In the genomic region with DNA sequence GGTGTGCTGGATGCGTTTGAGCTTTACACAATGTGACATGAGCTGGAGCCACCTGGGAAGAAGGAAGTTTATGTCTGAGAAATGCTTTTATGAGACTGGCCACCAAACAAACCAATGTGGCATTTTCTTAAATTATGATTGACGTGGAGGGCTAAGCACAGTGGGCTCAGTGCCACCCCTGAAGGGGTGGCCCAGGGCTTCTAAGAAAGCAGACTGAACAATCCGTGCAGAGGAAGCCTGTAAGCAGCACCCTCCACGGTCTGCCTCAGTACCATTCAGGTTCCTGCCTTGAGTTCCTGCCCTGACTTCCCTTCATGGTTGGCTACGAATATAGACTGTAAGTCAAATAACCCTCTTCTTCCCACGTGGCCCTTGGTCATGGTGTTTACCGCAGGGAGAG, we compare ENCODE assay signal across 22 mouse cellular contexts. TPM values are rescaled to one million over a fixed set of nuclear protein-coding genes. Genes with fewer than 3 reads are reported as not detected.
DNase-seq lines count a peak whose midpoint lies in the region; ATAC-seq lines count a peak whose summit lies in the region.
"Had no signal": no experiment of that assay in that cellular context is flagged by ENCODE, and none has a peak within 500 bp of the region (broad histone marks: within the 10 kb centered on the region; RNA-seq: fewer than 3 reads in every experiment).

No protein-coding gene starts in this region.

- peak overlapping the region; percentile 49 for H3K27ac ChIP-seq in neural tube, embryonic 11.5 days (ENCODE audit: low read depth, low read length)
- peak overlapping the region; percentile 88 for H3K27ac ChIP-seq in hindbrain, embryonic 13.5 days
- peak overlapping the region; percentile 88 for H3K27ac ChIP-seq in midbrain, embryonic 13.5 days
- peak overlapping the region; percentile 78 for H3K27ac ChIP-seq in neural tube, embryonic 15.5 days (replicated peaks)
- H3K27ac ChIP-seq: heart, embryonic 10.5 days; intestine, embryonic 15.5 days; kidney, embryonic 15.5 days; left cerebral cortex, adult 2 months; liver, embryonic 12.5 days had no signal

- 87% methylated on average over 7 of the region's 7 CpGs for WGBS in neural tube, embryonic 11.5 days
- 73% methylated on average over 7 of the region's 7 CpGs for WGBS in hindbrain, embryonic 13.5 days
- 74% methylated on average over 7 of the region's 7 CpGs for WGBS in midbrain, embryonic 13.5 days
- 73% methylated on average over 7 of the region's 7 CpGs for WGBS in neural tube, embryonic 15.5 days

- no peaks in the 10 kb centered on the region for H3K9me3 ChIP-seq in neural tube, embryonic 11.5 days (ENCODE audit: control insufficient read depth, low read length)
- no peaks in the 10 kb centered on the region for H3K9me3 ChIP-seq in hindbrain, embryonic 13.5 days
- H3K9me3 ChIP-seq in midbrain, embryonic 13.5 days = no peaks in the 10 kb centered on the region
- no peaks in the 10 kb centered on the region for H3K9me3 ChIP-seq in neural tube, embryonic 15.5 days (replicated peaks)
- H3K9me3 ChIP-seq: heart, embryonic 10.5 days; intestine, embryonic 15.5 days; kidney, embryonic 15.5 days; liver, embryonic 12.5 days had no signal

- peaks cover 5% of the 10 kb centered on the region for H3K36me3 ChIP-seq in neural tube, embryonic 11.5 days (ENCODE audit: control insufficient read depth, insufficient read depth, low read length)
- peaks cover 65% of the 10 kb centered on the region for H3K36me3 ChIP-seq in hindbrain, embryonic 13.5 days
- peaks cover 68% of the 10 kb centered on the region for H3K36me3 ChIP-seq in midbrain, embryonic 13.5 days
- peaks cover 45% of the 10 kb centered on the region for H3K36me3 ChIP-seq in neural tube, embryonic 15.5 days

- no peak for DNase-seq in neural tube, embryonic 11.5 days (ENCODE audit: low spot score)
- DNase-seq in neural tube, embryonic 10.5 days (ENCODE audit: extremely low spot score, low spot score) = no peak
- no peak for DNase-seq in heart, postnatal 4 days
- DNase-seq in spleen, postnatal 36 days (ENCODE audit: low spot score in 2 of 2) = no peak
- DNase-seq: adrenal gland, postnatal 36 days; B cell, adult 2 months; heart, postnatal 10 days; lung, embryonic 14.5 days; thymus, postnatal 14 days had no signal

- H3K27me3 ChIP-seq in neural tube, embryonic 11.5 days (ENCODE audit: control insufficient read depth, insufficient read depth, low read length) = no peaks in the 10 kb centered on the region
- no peaks in the 10 kb centered on the region for H3K27me3 ChIP-seq in hindbrain, embryonic 13.5 days
- H3K27me3 ChIP-seq in midbrain, embryonic 13.5 days = no peaks in the 10 kb centered on the region
- no peaks in the 10 kb centered on the region for H3K27me3 ChIP-seq in neural tube, embryonic 15.5 days (replicated peaks)
- H3K27me3 ChIP-seq: intestine, embryonic 15.5 days; kidney, embryonic 15.5 days; liver, embryonic 12.5 days; Patski had no signal

- ATAC-seq in neural tube, embryonic 11.5 days (ENCODE audit: insufficient read depth, low FRiP score, low TSS enrichment) = no peak
- peak; percentile 45 for ATAC-seq in hindbrain, embryonic 13.5 days (ENCODE audit: low FRiP score)
- ATAC-seq in midbrain, embryonic 13.5 days = peak; percentile 70
- peak; percentile 46 for ATAC-seq in neural tube, embryonic 15.5 days (ENCODE audit: low FRiP score)
- no peak for ATAC-seq in cerebellum, adult (ENCODE audit: insufficient number of reproducible peaks, low FRiP score, low TSS enrichment)
- ATAC-seq: activated CD4-positive, CD25-positive, alpha-beta regulatory T cell, adult 4 months; intestine, embryonic 15.5 days; liver, embryonic 12.5 days; Patski had no signal

- no peak overlapping the region for H3K4me3 ChIP-seq in neural tube, embryonic 11.5 days (ENCODE audit: low read depth, low read length)
- no peak overlapping the region for H3K4me3 ChIP-seq in hindbrain, embryonic 13.5 days
- H3K4me3 ChIP-seq in midbrain, embryonic 13.5 days (replicated peaks) = no peak overlapping the region
- no peak overlapping the region for H3K4me3 ChIP-seq in neural tube, embryonic 15.5 days (replicated peaks)
- H3K4me3 ChIP-seq: erythroblast, embryonic 14.5 days; heart, embryonic 10.5 days; intestine, embryonic 15.5 days; kidney, embryonic 15.5 days; liver, embryonic 12.5 days had no signal

- H3K4me1 ChIP-seq in neural tube, embryonic 11.5 days (ENCODE audit: control insufficient read depth, insufficient read depth, low read length) = no peaks in the 10 kb centered on the region
- peaks cover 23% of the 10 kb centered on the region for H3K4me1 ChIP-seq in hindbrain, embryonic 13.5 days (replicated peaks)
- H3K4me1 ChIP-seq in midbrain, embryonic 13.5 days (replicated peaks) = peaks cover 29% of the 10 kb centered on the region
- H3K4me1 ChIP-seq in neural tube, embryonic 15.5 days = peaks cover 21% of the 10 kb centered on the region
- H3K4me1 ChIP-seq: intestine, embryonic 15.5 days; kidney, embryonic 15.5 days; liver, embryonic 12.5 days had no signal

- H3K4me2 ChIP-seq in neural tube, embryonic 11.5 days (ENCODE audit: low read depth) = no peak overlapping the region
- peak overlapping the region; percentile 49 for H3K4me2 ChIP-seq in hindbrain, embryonic 13.5 days
- peak overlapping the region; percentile 48 for H3K4me2 ChIP-seq in midbrain, embryonic 13.5 days (replicated peaks)
- H3K4me2 ChIP-seq in neural tube, embryonic 15.5 days = peak overlapping the region; percentile 49
- H3K4me2 ChIP-seq: intestine, embryonic 15.5 days; kidney, embryonic 15.5 days; liver, embryonic 12.5 days; lung, embryonic 14.5 days had no signal

- no peak overlapping the region for H3K9ac ChIP-seq in neural tube, embryonic 11.5 days (ENCODE audit: low read length)
- H3K9ac ChIP-seq in hindbrain, embryonic 13.5 days = peak overlapping the region; percentile 19; the same call in 1 of the 2 replicates
- H3K9ac ChIP-seq in midbrain, embryonic 13.5 days (replicated peaks) = 0 out of 2 replicates have a peak overlapping the region, but pooled peaks have one; percentile 0
- no peak overlapping the region for H3K9ac ChIP-seq in neural tube, embryonic 15.5 days (replicated peaks)
- H3K9ac ChIP-seq: intestine, embryonic 15.5 days; kidney, embryonic 15.5 days; liver, embryonic 12.5 days; lung, embryonic 14.5 days had no signal

RNA-seq across cellular contexts. Expression of gene Sec22c, which starts 14.6 kb away (rescaled TPM):
- 14.2 and 17.4 TPM in 2 replicates for polyA plus RNA-seq in neural tube, embryonic 11.5 days (2014; fragmentation: Nextera tagmentation; extraction: Ambion mirVana)
- 28.9 and 33.5 TPM in 2 replicates for polyA plus RNA-seq in hindbrain, embryonic 13.5 days (2015; fragmentation: Nextera tagmentation; extraction: Ambion mirVana)
- polyA plus RNA-seq in midbrain, embryonic 13.5 days (2015; fragmentation: Nextera tagmentation; extraction: Ambion mirVana) = 31.1 and 36.1 TPM in 2 replicates
- polyA plus RNA-seq in neural tube, embryonic 15.5 days (2015; fragmentation: Nextera tagmentation; extraction: Ambion mirVana) = 20.0 and 21.3 TPM in 2 replicates
- 1 to 10 TPM; 5.1 to 6.4 TPM for total RNA-seq in heart, postnatal 4 days (2021)

RNA-seq across cellular contexts. Expression of gene Ss18l2, which starts 19.4 kb away (rescaled TPM):
- polyA plus RNA-seq in neural tube, embryonic 11.5 days (2014; fragmentation: Nextera tagmentation; extraction: Ambion mirVana) = 134 and 135 TPM in 2 replicates
- polyA plus RNA-seq in hindbrain, embryonic 13.5 days (2015; fragmentation: Nextera tagmentation; extraction: Ambion mirVana) = 162 and 166 TPM in 2 replicates
- 146 TPM in 2 replicates for polyA plus RNA-seq in midbrain, embryonic 13.5 days (2015; fragmentation: Nextera tagmentation; extraction: Ambion mirVana)
- 182 and 206 TPM in 2 replicates for polyA plus RNA-seq in neural tube, embryonic 15.5 days (2015; fragmentation: Nextera tagmentation; extraction: Ambion mirVana)
- total RNA-seq in heart, postnatal 4 days (2021) = 100 to 1,000 TPM; 115 to 127 TPM

RNA-seq across cellular contexts. Expression of gene Nktr, which starts 28.2 kb away (rescaled TPM):
- polyA plus RNA-seq in neural tube, embryonic 11.5 days (2014; fragmentation: Nextera tagmentation; extraction: Ambion mirVana) = 56.9 and 61.7 TPM in 2 replicates
- polyA plus RNA-seq in hindbrain, embryonic 13.5 days (2015; fragmentation: Nextera tagmentation; extraction: Ambion mirVana) = 64.6 and 67.4 TPM in 2 replicates
- polyA plus RNA-seq in midbrain, embryonic 13.5 days (2015; fragmentation: Nextera tagmentation; extraction: Ambion mirVana) = 69.0 and 71.1 TPM in 2 replicates
- polyA plus RNA-seq in neural tube, embryonic 15.5 days (2015; fragmentation: Nextera tagmentation; extraction: Ambion mirVana) = 51.5 and 52.8 TPM in 2 replicates
- 10 to 100 TPM; 67.6 to 73.5 TPM for total RNA-seq in heart, postnatal 4 days (2021)

RNA-seq across cellular contexts. Expression of gene Vipr1, which starts 48.2 kb away (rescaled TPM):
- 0.45 and 0.57 TPM in 2 replicates for polyA plus RNA-seq in neural tube, embryonic 11.5 days (2014; fragmentation: Nextera tagmentation; extraction: Ambion mirVana)
- 0.51 and 0.54 TPM in 2 replicates for polyA plus RNA-seq in hindbrain, embryonic 13.5 days (2015; fragmentation: Nextera tagmentation; extraction: Ambion mirVana)
- polyA plus RNA-seq in midbrain, embryonic 13.5 days (2015; fragmentation: Nextera tagmentation; extraction: Ambion mirVana) = 0.43 and 0.48 TPM in 2 replicates
- 0.38 and 1.1 TPM in 2 replicates for polyA plus RNA-seq in neural tube, embryonic 15.5 days (2015; fragmentation: Nextera tagmentation; extraction: Ambion mirVana)
- total RNA-seq in heart, postnatal 4 days (2021) = 1 to 10 TPM in 1 of 2 experiments, under 1 TPM in 1; 0.64 to 2.4 TPM
- polyA plus RNA-seq: erythroblast, embryonic 14.5 days; Patski had no signal

RNA-seq across cellular contexts. Expression of gene Lyzl4, which starts 48.8 kb away (rescaled TPM):
- polyA plus RNA-seq in neural tube, embryonic 11.5 days (2014; fragmentation: Nextera tagmentation; extraction: Ambion mirVana) = not detected in 2 replicates
- 0.32 TPM in 1 of 2 replicates, not detected in the other for polyA plus RNA-seq in hindbrain, embryonic 13.5 days (2015; fragmentation: Nextera tagmentation; extraction: Ambion mirVana)
- polyA plus RNA-seq in midbrain, embryonic 13.5 days (2015; fragmentation: Nextera tagmentation; extraction: Ambion mirVana) = 0.24 TPM in 1 of 2 replicates, not detected in the other
- 0.77 TPM in 1 of 2 replicates, not detected in the other for polyA plus RNA-seq in neural tube, embryonic 15.5 days (2015; fragmentation: Nextera tagmentation; extraction: Ambion mirVana)
- under 1 TPM in 1 of 2 experiments, not detected in 1; 0.32 TPM for total RNA-seq in heart, postnatal 4 days (2021)
- total RNA-seq: adrenal gland, postnatal 36 days; heart, postnatal 10 days had no signal
- polyA plus RNA-seq: activated CD4-positive, CD25-positive, alpha-beta regulatory T cell, adult 4 months; erythroblast, embryonic 14.5 days; heart, embryonic 10.5 days; intestine, embryonic 15.5 days; kidney, embryonic 15.5 days; limb, embryonic 11.5 days; lung, embryonic 14.5 days; Patski had no signal

Comparison
In these comparisons a context has a peak if more than half of its experiments do, and no peak if none do; other contexts are left out.
1. ATAC-seq: peak in hindbrain, embryonic 13.5 days (single experiment), midbrain, embryonic 13.5 days (single experiment) and neural tube, embryonic 15.5 days (single experiment); none in neural tube, embryonic 11.5 days (single experiment) and cerebellum, adult (single experiment).
2. H3K9ac ChIP-seq: peak in hindbrain, embryonic 13.5 days (single experiment) and midbrain, embryonic 13.5 days (single experiment); none in neural tube, embryonic 11.5 days (single experiment) and neural tube, embryonic 15.5 days (single experiment).
3. Peak in every context shown above with its lines, with median percentiles within 50 percentile points of each other: H3K27ac ChIP-seq.